Mouse (Mus musculus): ENCODE results near the gene Ap5s1. TPM values are rescaled to one million over a fixed set of nuclear protein-coding genes. Genes with fewer than 3 reads are reported as not detected.

Ap5s1 gene
- total and polyA plus RNA-seq, 2 experiments: 12.4 to 53.8 TPM

DNA sequence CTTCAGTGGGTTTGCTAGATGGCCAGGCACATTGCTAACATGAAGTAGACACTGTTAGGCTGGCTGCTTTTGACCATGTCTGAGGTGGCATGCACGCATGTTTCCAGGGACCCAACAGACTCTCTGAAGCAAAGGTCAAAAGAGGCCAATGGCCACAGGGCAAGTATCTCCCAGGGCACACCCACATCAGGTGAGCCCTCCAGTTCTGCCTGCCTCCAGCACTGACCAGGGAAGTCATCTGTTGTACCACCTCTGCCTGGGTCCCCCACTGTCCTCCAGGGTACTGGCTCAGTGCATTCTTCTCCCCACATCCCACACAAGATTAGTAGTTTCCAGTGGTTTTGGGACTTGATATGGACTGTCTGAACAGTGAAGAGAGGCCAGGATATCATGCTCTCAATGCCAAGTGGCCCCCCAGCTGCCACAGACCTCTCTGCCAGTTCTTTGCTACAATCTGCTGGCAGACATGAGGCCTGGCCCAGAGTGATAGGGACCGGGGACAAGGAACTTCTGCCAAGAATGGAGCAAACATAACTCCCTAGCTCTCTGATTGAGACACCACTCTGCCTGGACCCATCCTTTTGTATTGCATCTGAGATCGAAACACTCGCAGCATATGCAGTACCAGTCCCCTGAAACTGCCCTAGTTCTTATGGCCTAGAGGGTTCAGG lies 2.4 kb downstream of the Ap5s1 start:
- peak; percentile 66 for DNase-seq (ENCODE audit: extremely low read depth, low read depth, low spot score)
- peaks cover 9% of the 10 kb centered on the region; the same call in 1 of the 2 replicates for H3K79me2 ChIP-seq (ENCODE audit: control insufficient read depth, insufficient read depth, low read length)
- no peak overlapping the region for H3K4me3 ChIP-seq (ENCODE audit: insufficient read depth, low read depth, low read length)
- peaks cover 2% of the 10 kb centered on the region; the same call in 1 of the 2 replicates for H3K36me3 ChIP-seq (ENCODE audit: control insufficient read depth, insufficient read depth, low read length)
- no peak for TF ChIP-seq CTCF (IDR thresholded peaks at IDR 0.05; ENCODE audit: low read depth, low read length)
- no peak for TF ChIP-seq POLR2A (IDR thresholded peaks at IDR 0.05; ENCODE audit: extremely low read depth, insufficient read depth, low read length)
- peaks cover 6% of the 10 kb centered on the region for H3K4me1 ChIP-seq (ENCODE audit: control insufficient read depth, insufficient read depth, low read length)
- H3K9ac ChIP-seq (ENCODE audit: low read depth, low read length): peak overlapping the region; percentile 12; the same call in 1 of the 2 replicates
- H3K27ac ChIP-seq (replicated peaks; ENCODE audit: insufficient read depth, low read depth, low read length): peak overlapping the region; percentile 96
- WGBS: 18% methylated on average over 4 of the region's 4 CpGs
- no peaks in the 10 kb centered on the region for H3K27me3 ChIP-seq (ENCODE audit: control insufficient read depth, insufficient read depth, low read length)

DNA sequence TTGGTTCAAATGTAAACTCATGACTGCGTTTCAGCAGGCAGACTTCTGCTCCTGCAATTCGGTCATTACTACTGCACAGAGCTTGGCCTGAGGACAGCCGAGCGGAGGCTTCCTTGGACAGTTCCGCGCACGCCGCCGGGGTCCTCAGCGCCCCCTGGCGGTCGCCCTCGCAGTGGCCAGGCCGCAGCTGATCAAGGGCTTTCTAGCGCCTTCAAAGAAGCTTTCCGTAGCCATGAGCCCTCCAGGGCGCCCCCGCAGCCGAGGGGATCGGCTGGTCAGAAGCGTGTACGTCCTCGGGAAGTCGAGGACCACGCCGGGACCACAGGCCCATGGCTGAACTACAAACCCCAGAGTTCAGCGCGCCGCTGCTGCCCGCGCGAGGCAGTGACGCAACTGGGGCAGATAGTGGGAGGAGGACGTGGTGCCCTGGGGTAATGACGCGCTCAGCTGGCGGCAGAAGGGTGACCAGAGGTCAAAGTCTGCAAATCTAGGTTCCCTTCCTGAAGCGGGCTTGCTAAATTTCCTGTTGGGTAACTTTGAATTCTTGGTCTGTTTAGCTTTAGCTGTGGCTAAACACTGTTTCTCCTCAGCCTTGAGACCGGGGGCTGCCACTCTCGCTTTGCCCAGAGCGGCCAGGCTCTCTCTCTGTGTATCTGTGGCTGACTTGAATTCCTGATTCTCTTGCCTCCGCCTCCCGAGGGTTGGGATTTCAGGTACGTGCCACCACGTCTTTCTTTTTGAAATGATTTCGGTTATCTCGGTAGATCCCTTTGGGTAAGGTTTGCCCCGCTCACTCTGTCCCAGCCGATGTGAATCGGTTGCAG lies 3.3 kb downstream of the Ap5s1 start:
- Histone ChIP-seq H3K79me2 (ENCODE audit: control insufficient read depth, insufficient read depth, low read length) (peaks cover 9% of the 10 kb centered on the region; the same call in 1 of the 2 replicates), H3K4me3 (ENCODE audit: insufficient read depth, low read depth, low read length) (peak overlapping the region; percentile 79), H3K27me3 (ENCODE audit: control insufficient read depth, insufficient read depth, low read length) (no peaks in the 10 kb centered on the region), H3K27ac (replicated peaks; ENCODE audit: insufficient read depth, low read depth, low read length) (peak overlapping the region; percentile 97), H3K9ac (ENCODE audit: low read depth, low read length) (peak overlapping the region; percentile 89), H3K36me3 (ENCODE audit: control insufficient read depth, insufficient read depth, low read length) (peaks cover 2% of the 10 kb centered on the region; the same call in 1 of the 2 replicates), H3K4me1 (ENCODE audit: control insufficient read depth, insufficient read depth, low read length) (peaks cover 6% of the 10 kb centered on the region)
- peak; percentile 41; the same call in 1 of the 2 replicates for TF ChIP-seq POLR2A (IDR thresholded peaks at IDR 0.05; ENCODE audit: extremely low read depth, insufficient read depth, low read length)
- peak; percentile 89 for TF ChIP-seq CTCF (IDR thresholded peaks at IDR 0.05; ENCODE audit: low read depth, low read length)
- under 1% methylated on average over 50 of the region's 50 CpGs for WGBS
- peak; percentile 96 for DNase-seq (ENCODE audit: extremely low read depth, low read depth, low spot score)

DNA sequence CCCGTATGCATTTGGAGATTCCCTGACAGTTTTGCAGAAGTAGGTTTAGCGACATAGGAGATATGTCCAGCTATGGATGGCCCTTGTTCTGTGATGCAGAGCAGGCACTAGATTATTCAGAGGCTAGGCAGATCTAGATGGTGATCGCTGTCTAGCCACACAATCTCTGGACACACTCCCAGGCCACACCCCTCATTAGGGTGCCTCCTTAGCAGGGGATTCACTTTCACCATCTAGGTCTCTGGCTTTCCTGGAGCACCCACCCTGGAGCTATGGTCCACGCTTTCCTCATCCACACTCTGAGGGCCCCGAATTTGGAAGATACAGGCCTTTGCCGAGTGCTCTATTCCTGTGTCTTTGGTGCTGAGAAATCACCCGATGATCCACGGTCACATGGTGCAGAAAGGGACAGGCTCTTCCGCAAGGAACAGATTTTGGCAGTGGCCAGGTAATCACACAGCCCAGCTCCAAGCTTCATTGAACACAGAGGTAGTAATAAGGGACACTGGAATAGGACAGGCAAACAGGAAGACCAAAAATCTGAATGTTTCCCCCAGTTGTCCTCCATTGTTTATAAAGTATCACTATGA lies 4.2 kb downstream of the Ap5s1 start:
- Histone ChIP-seq H3K79me2 (ENCODE audit: control insufficient read depth, insufficient read depth, low read length) (peaks cover 9% of the 10 kb centered on the region; the same call in 1 of the 2 replicates), H3K27me3 (ENCODE audit: control insufficient read depth, insufficient read depth, low read length) (no peaks in the 10 kb centered on the region), H3K27ac (replicated peaks; ENCODE audit: insufficient read depth, low read depth, low read length) (peak overlapping the region; percentile 97), H3K9ac (ENCODE audit: low read depth, low read length) (peak overlapping the region; percentile 89), H3K4me3 (ENCODE audit: insufficient read depth, low read depth, low read length) (peak overlapping the region; percentile 79), H3K36me3 (ENCODE audit: control insufficient read depth, insufficient read depth, low read length) (peaks cover 2% of the 10 kb centered on the region; the same call in 1 of the 2 replicates), H3K4me1 (ENCODE audit: control insufficient read depth, insufficient read depth, low read length) (peaks cover 9% of the 10 kb centered on the region)
- WGBS: 6% methylated on average over 9 of the region's 9 CpGs
- TF ChIP-seq POLR2A (IDR thresholded peaks at IDR 0.05; ENCODE audit: extremely low read depth, insufficient read depth, low read length) (no peak), CTCF (IDR thresholded peaks at IDR 0.05; ENCODE audit: low read depth, low read length) (no peak)
- peak; percentile 83 for DNase-seq (ENCODE audit: extremely low read depth, low read depth, low spot score)

DNA sequence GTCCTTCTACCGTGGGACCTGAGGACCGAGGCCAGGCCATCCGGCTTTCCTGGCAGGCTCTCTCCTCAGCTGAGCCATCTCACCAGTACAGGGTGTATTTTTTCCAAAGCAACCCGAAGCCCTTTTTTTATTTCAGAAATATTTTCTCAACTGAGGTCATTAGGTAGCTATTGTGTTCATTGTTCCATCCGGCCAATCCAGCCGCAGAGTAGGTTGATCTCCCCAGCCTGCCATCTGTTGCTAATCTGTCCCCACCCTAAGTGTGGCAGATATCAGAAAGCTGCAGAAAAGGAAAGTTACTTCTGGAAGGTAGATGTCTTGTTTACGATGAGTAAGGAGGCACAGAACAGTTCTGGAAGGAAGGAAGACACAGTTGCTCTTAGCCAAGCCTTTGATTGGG lies 6.9 kb downstream of the Ap5s1 start:
- Histone ChIP-seq H3K4me3 (ENCODE audit: insufficient read depth, low read depth, low read length) (no peak overlapping the region), H3K27ac (replicated peaks; ENCODE audit: insufficient read depth, low read depth, low read length) (no peak overlapping the region), H3K79me2 (ENCODE audit: control insufficient read depth, insufficient read depth, low read length) (peaks cover 9% of the 10 kb centered on the region; the same call in 1 of the 2 replicates), H3K36me3 (ENCODE audit: control insufficient read depth, insufficient read depth, low read length) (peaks cover 2% of the 10 kb centered on the region; the same call in 1 of the 2 replicates), H3K27me3 (ENCODE audit: control insufficient read depth, insufficient read depth, low read length) (no peaks in the 10 kb centered on the region), H3K9ac (ENCODE audit: low read depth, low read length) (no peak overlapping the region), H3K4me1 (ENCODE audit: control insufficient read depth, insufficient read depth, low read length) (peaks cover 17% of the 10 kb centered on the region)
- 86% methylated on average over 7 of the region's 7 CpGs for WGBS
- DNase-seq (ENCODE audit: extremely low read depth, low read depth, low spot score): no peak
- TF ChIP-seq POLR2A (IDR thresholded peaks at IDR 0.05; ENCODE audit: extremely low read depth, insufficient read depth, low read length) (no peak), CTCF (IDR thresholded peaks at IDR 0.05; ENCODE audit: low read depth, low read length) (no peak)

DNA sequence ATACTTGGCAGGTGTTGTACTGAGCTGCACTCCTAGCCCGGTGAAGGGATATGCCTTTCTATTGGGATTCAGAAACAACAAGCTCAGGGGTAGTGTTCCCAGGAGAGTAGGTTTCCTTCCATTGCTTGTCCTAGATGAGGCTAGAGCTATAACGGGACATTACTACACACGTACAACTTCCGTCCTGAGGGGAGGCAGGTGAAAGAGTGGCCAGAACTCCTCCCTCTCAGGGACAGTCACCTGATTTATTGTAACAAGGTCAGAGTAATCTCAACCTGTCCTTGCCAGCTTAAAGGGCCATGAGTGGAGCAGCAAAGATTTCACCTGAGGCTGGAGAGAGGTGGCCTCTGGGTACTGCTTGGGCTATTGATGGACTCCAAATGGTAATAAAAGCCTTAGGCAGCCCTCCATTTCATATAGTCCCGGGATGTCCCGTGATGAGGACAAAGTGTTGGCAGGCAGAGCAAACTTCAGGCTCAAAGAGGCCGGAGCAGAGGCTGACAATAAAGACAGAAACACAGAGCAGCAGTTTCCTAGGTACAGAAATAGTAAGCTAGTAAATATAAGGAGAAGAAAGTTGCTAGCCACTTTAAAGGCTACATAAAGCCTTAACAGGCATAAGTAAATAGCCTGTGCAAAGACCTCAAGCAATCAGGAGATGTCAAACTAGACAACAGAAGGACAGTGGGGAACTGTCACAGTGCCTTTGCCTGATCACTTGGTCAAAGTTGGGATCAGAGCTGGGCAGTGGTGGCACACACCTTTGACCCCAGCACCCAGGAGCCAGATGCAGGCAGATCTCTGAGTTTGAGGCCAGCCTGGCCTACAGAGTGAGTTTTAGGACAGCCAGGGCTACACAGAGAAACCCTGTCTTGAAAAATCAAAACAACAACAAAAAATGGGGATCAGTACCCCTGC lies 9.3 kb downstream of the Ap5s1 start:
- Histone ChIP-seq H3K79me2 (ENCODE audit: control insufficient read depth, insufficient read depth, low read length) (peaks cover 9% of the 10 kb centered on the region; the same call in 1 of the 2 replicates), H3K9ac (ENCODE audit: low read depth, low read length) (peak overlapping the region; percentile 68), H3K4me3 (ENCODE audit: insufficient read depth, low read depth, low read length) (no peak overlapping the region; the same call in 1 of the 2 replicates), H3K4me1 (ENCODE audit: control insufficient read depth, insufficient read depth, low read length) (peaks cover 13% of the 10 kb centered on the region), H3K27ac (replicated peaks; ENCODE audit: insufficient read depth, low read depth, low read length) (peak overlapping the region; percentile 97), H3K36me3 (ENCODE audit: control insufficient read depth, insufficient read depth, low read length) (peaks cover 2% of the 10 kb centered on the region; the same call in 1 of the 2 replicates), H3K27me3 (ENCODE audit: control insufficient read depth, insufficient read depth, low read length) (no peaks in the 10 kb centered on the region)
- DNase-seq (ENCODE audit: extremely low read depth, low read depth, low spot score): peak; percentile 92
- 26% methylated on average over 7 of the region's 7 CpGs for WGBS
- no peak for TF ChIP-seq CTCF (IDR thresholded peaks at IDR 0.05; ENCODE audit: low read depth, low read length)
- no peak for TF ChIP-seq POLR2A (IDR thresholded peaks at IDR 0.05; ENCODE audit: extremely low read depth, insufficient read depth, low read length)

All from liver, adult 2 months (tissue).